Mouse (Mus musculus) T-helper 2 cell (primary cell): ENCODE measurements around the gene Dnaic2.

Experiments used
- in situ Hi-C: fragments of 300-600 bp; cut with MboI, MseI; formaldehyde crosslinking; loops from one replicate; pipeline ENCODE4 v1.15.1; 2025; ENCODE audit warnings: high pct_unique_total_duplicates

The Dnaic2 gene

GRCm38 (mm10) chr11:114702311-114702995, 24.8 kb upstream of the Dnaic2 start:
- in situ Hi-C loops = no loop called here

GRCm38 (mm10) chr11:114702996-114703361, 24.2 kb upstream of the Dnaic2 start:
- in situ Hi-C loops = no loop called here

- in situ Hi-C loops = no loop called here
Measured at GRCm38 (mm10) chr11:114704071-114704913, 22.9 kb upstream of the Dnaic2 start.

- in situ Hi-C loops = no loop called here
Measured at GRCm38 (mm10) chr11:114706358-114706757, 20.9 kb upstream of the Dnaic2 start.

- in situ Hi-C loops = no loop called here
Measured at GRCm38 (mm10) chr11:114711393-114711792, 15.8 kb upstream of the Dnaic2 start.

- in situ Hi-C loops = no loop called here
Measured at GRCm38 (mm10) chr11:114711861-114712260, 15.3 kb upstream of the Dnaic2 start.

GRCm38 (mm10) chr11:114714526-114714925, 12.7 kb upstream of the Dnaic2 start:
- in situ Hi-C loops = no loop called here

- in situ Hi-C loops = no loop called here
Measured at GRCm38 (mm10) chr11:114715531-114715930, 11.7 kb upstream of the Dnaic2 start.

GRCm38 (mm10) chr11:114720535-114720934, 6.7 kb upstream of the Dnaic2 start:
- in situ Hi-C loops = no loop called here

GRCm38 (mm10) chr11:114722438-114722837, 4.8 kb upstream of the Dnaic2 start:
- in situ Hi-C loops = no loop called here

GRCm38 (mm10) chr11:114723030-114723429, 4.2 kb upstream of the Dnaic2 start:
- in situ Hi-C loops = no loop called here

GRCm38 (mm10) chr11:114724787-114725590, 2.2 kb upstream of the Dnaic2 start:
- in situ Hi-C loops = no loop called here

- in situ Hi-C loops = no loop called here
Measured at GRCm38 (mm10) chr11:114727826-114728186, 598 bp downstream of the Dnaic2 start.

GRCm38 (mm10) chr11:114728333-114728732, 1.1 kb downstream of the Dnaic2 start:
- in situ Hi-C loops = no loop called here

GRCm38 (mm10) chr11:114729832-114730363, 2.7 kb downstream of the Dnaic2 start:
- in situ Hi-C loops = no loop called here

GRCm38 (mm10) chr11:114731711-114732110, 4.5 kb downstream of the Dnaic2 start:
- in situ Hi-C loops = no loop called here

- in situ Hi-C loops = no loop called here
Measured at GRCm38 (mm10) chr11:114732890-114733289, 5.7 kb downstream of the Dnaic2 start.

- in situ Hi-C loops = no loop called here
Measured at GRCm38 (mm10) chr11:114736111-114736510, 8.9 kb downstream of the Dnaic2 start.

GRCm38 (mm10) chr11:114736913-114737624, 9.9 kb downstream of the Dnaic2 start:
- in situ Hi-C loops = no loop called here

- in situ Hi-C loops = no loop called here
Measured at GRCm38 (mm10) chr11:114740598-114740997, 13.4 kb downstream of the Dnaic2 start.

- in situ Hi-C loops = no loop called here
Measured at GRCm38 (mm10) chr11:114741451-114741850, 14.2 kb downstream of the Dnaic2 start.
